Mouse (Mus musculus) spleen, adult 2 months (tissue): ENCODE measurements around the gene Pth2.

Experiments used
- CTCF ChIP-seq: fragments of 200-500 bp; IDR thresholded peaks from 2 replicates; pipeline ENCODE4 v1.5.1; 2011; ENCODE audit warnings: mild to moderate bottlenecking, inconsistent platforms; ENCODE audit not compliant: insufficient read depth, insufficient read length, insufficient replicate concordance; ENCODE audit errors: extremely low read depth
- POLR2A ChIP-seq: fragments of 200-500 bp; IDR thresholded peaks from 2 replicates; pipeline ENCODE4 v1.6.1; 2011; ENCODE audit warnings: low read depth, low read length, inconsistent platforms

- TF ChIP-seq POLR2A: no peak
- TF ChIP-seq CTCF: no peak
These were observed 32.2 kb upstream of the Pth2 start for GRCm38 (mm10) chr7:45148534-45149098.
